Mouse (Mus musculus) liver, embryonic 13.5 days (tissue): ENCODE data around the gene Ankrd34a. TPM values are rescaled to one million over a fixed set of nuclear protein-coding genes. Genes with fewer than 3 reads are reported as not detected.

Source experiments
- ATAC-seq: fragments of 200-750 bp; cut with Nextera tagmentation; 2 replicates; pipeline ENCODE4 v1.8.0; 2017; ENCODE audit warnings: low read depth, mild to moderate bottlenecking, moderate number of reproducible peaks, moderate library complexity
- DNase-seq: peaks from one replicate; pipeline ENCODE4 v3.0.0; 2022
- H3K27ac ChIP-seq: fragments of 300-500 bp; sonication (generic); 2 replicates; pipeline ENCODE4 v1.5.1; 2015; ENCODE audit warnings: moderate library complexity, mild to moderate bottlenecking, inconsistent platforms
- H3K27me3 ChIP-seq: fragments of 300-500 bp; sonication (generic); 2 replicates; pipeline ENCODE4 v1.6.1; 2015; ENCODE audit warnings: mild to moderate bottlenecking, inconsistent platforms
- H3K36me3 ChIP-seq: fragments of 300-500 bp; sonication (generic); 2 replicates; pipeline ENCODE4 v1.6.1; 2015; ENCODE audit warnings: mild to moderate bottlenecking, inconsistent platforms
- H3K4me1 ChIP-seq: fragments of 300-500 bp; sonication (generic); replicated peaks from 2 replicates; pipeline ENCODE4 v1.6.1; 2015; ENCODE audit warnings: inconsistent platforms
- H3K4me2 ChIP-seq: fragments of 300-500 bp; sonication (generic); 2 replicates; pipeline ENCODE4 v1.6.1; 2015; ENCODE audit warnings: inconsistent platforms, mild to moderate bottlenecking, moderate library complexity
- H3K4me3 ChIP-seq: fragments of 300-500 bp; sonication (generic); replicated peaks from 2 replicates; pipeline ENCODE4 v1.5.1; 2015; ENCODE audit warnings: mild to moderate bottlenecking, inconsistent platforms
- H3K9ac ChIP-seq: fragments of 300-500 bp; sonication (generic); 2 replicates; pipeline ENCODE4 v1.6.1; 2015; ENCODE audit warnings: mild to moderate bottlenecking, inconsistent platforms
- H3K9me3 ChIP-seq: fragments of 300-500 bp; sonication (generic); replicated peaks from 2 replicates; pipeline ENCODE4 v1.6.1; 2016; ENCODE audit warnings: inconsistent platforms
- WGBS: fragments of 180-500 bp; shearing (Covaris S2); methylation state at CpG from one replicate; pipeline ENCODE4 v1.1.7; 2015; ENCODE audit not compliant: insufficient replicate concordance; 5-methylcytosine and 5-hydroxymethylcytosine counted together
- polyA plus RNA-seq: library from polyadenylated mRNA; unstranded; fragments of >200 nt; fragmentation: Nextera tagmentation; extraction: Ambion mirVana; gene quantifications from 2 replicates; pipeline ENCODE4 v1.2.1, GENCODE M21; 2015

The Ankrd34a gene
- polyA plus RNA-seq, 1 experiment from 2014 or later = 0.14 TPM

GRCm38 (mm10) chr3:96573611-96574511 is 22.6 kb upstream of the Ankrd34a start:
- DNase-seq (no peak), ATAC-seq (no peak)
- H3K36me3 ChIP-seq = no peaks in the 10 kb centered on the region
- no peaks in the 10 kb centered on the region for H3K9me3 ChIP-seq
- no peak overlapping the region for H3K4me3 ChIP-seq
- 57% methylated on average over 19 of the region's 19 CpGs for WGBS
- H3K4me1 ChIP-seq = peaks cover 57% of the 10 kb centered on the region
- no peak overlapping the region for H3K27ac ChIP-seq
- H3K27me3 ChIP-seq = no peaks in the 10 kb centered on the region
- H3K9ac ChIP-seq = no peak overlapping the region
- H3K4me2 ChIP-seq = no peak overlapping the region

- Histone ChIP-seq H3K9ac (no peak overlapping the region), H3K4me2 (peak overlapping the region; percentile 71), H3K36me3 (no peaks in the 10 kb centered on the region), H3K27me3 (no peaks in the 10 kb centered on the region), H3K4me3 (0 out of 2 replicates have a peak overlapping the region, but pooled peaks have one; percentile 45), H3K4me1 (peaks cover 68% of the 10 kb centered on the region), H3K9me3 (no peaks in the 10 kb centered on the region), H3K27ac (0 out of 2 replicates have a peak overlapping the region, but pooled peaks have one; percentile 53)
- ATAC-seq = no peak
- 84% methylated on average over 8 of the region's 8 CpGs for WGBS
- no peak for DNase-seq
Measured at GRCm38 (mm10) chr3:96575272-96575984, 21.0 kb upstream of the Ankrd34a start.

- Histone ChIP-seq H3K4me3 (peak overlapping the region; percentile 45), H3K4me1 (peaks cover 72% of the 10 kb centered on the region), H3K27me3 (no peaks in the 10 kb centered on the region), H3K9me3 (no peaks in the 10 kb centered on the region), H3K9ac (peak overlapping the region; percentile 59), H3K4me2 (peak overlapping the region; percentile 71), H3K27ac (peak overlapping the region; percentile 53), H3K36me3 (no peaks in the 10 kb centered on the region)
- DNase-seq (no peak), ATAC-seq (no peak)
- 23% methylated on average over 14 of the region's 14 CpGs for WGBS
Measured at GRCm38 (mm10) chr3:96576005-96576658, 20.3 kb upstream of the Ankrd34a start.

- Histone ChIP-seq H3K4me3 (peak within 1 kb of the TSS; percentile 45), H3K4me1 (peaks cover 67% of the 10 kb centered on the region), H3K27ac (peak within 1 kb of the TSS; percentile 72), H3K4me2 (peak within 1 kb of the TSS; percentile 71), H3K36me3 (no peaks in the 10 kb centered on the region), H3K9ac (peak within 1 kb of the TSS; percentile 59), H3K27me3 (no peaks in the 10 kb centered on the region), H3K9me3 (no peaks in the 10 kb centered on the region)
- ATAC-seq (peak; percentile 85), DNase-seq (peak; percentile 76)
- 18% methylated on average over 17 of the region's 17 CpGs for WGBS
Measured at GRCm38 (mm10) chr3:96576690-96577541, 19.5 kb upstream of the Ankrd34a start, which contains the start of gene Gm16253. Gene Gm16253, plus strand, starts transcription at chr3:96576984.

- Histone ChIP-seq H3K4me1 (peaks cover 67% of the 10 kb centered on the region), H3K27ac (peak overlapping the region; percentile 72), H3K4me2 (no peak overlapping the region), H3K27me3 (no peaks in the 10 kb centered on the region), H3K9me3 (no peaks in the 10 kb centered on the region), H3K36me3 (no peaks in the 10 kb centered on the region), H3K4me3 (no peak overlapping the region), H3K9ac (no peak overlapping the region)
- 59% methylated on average over 4 of the region's 4 CpGs for WGBS
- DNase-seq (no peak), ATAC-seq (no peak)
Measured at GRCm38 (mm10) chr3:96577566-96577965, 18.9 kb upstream of the Ankrd34a start.

- no peak overlapping the region for H3K9ac ChIP-seq
- 78% methylated on average over 12 of the region's 12 CpGs for WGBS
- no peaks in the 10 kb centered on the region for H3K27me3 ChIP-seq
- H3K36me3 ChIP-seq = no peaks in the 10 kb centered on the region
- H3K4me3 ChIP-seq = no peak overlapping the region
- DNase-seq (no peak), ATAC-seq (no peak)
- peaks cover 60% of the 10 kb centered on the region for H3K4me1 ChIP-seq
- H3K9me3 ChIP-seq = no peaks in the 10 kb centered on the region
- no peak overlapping the region for H3K4me2 ChIP-seq
- peak overlapping the region; percentile 15; the same call in 1 of the 2 replicates for H3K27ac ChIP-seq
Measured at GRCm38 (mm10) chr3:96578561-96579238, 17.7 kb upstream of the Ankrd34a start.

GRCm38 (mm10) chr3:96579239-96579750 is 17.1 kb upstream of the Ankrd34a start:
- Histone ChIP-seq H3K4me3 (no peak overlapping the region), H3K27me3 (no peaks in the 10 kb centered on the region), H3K27ac (0 out of 2 replicates have a peak overlapping the region, but pooled peaks have one; percentile 34), H3K4me2 (peak overlapping the region; percentile 61), H3K9ac (no peak overlapping the region), H3K36me3 (no peaks in the 10 kb centered on the region), H3K4me1 (peaks cover 54% of the 10 kb centered on the region), H3K9me3 (no peaks in the 10 kb centered on the region)
- WGBS = 68% methylated on average over 4 of the region's 4 CpGs
- DNase-seq = no peak
- ATAC-seq = no peak

- peaks cover 52% of the 10 kb centered on the region for H3K4me1 ChIP-seq
- peak overlapping the region; percentile 61 for H3K4me2 ChIP-seq
- H3K36me3 ChIP-seq = no peaks in the 10 kb centered on the region
- peak; percentile 78 for DNase-seq
- peak overlapping the region; percentile 34 for H3K27ac ChIP-seq
- peak overlapping the region; percentile 33 for H3K4me3 ChIP-seq
- H3K27me3 ChIP-seq = no peaks in the 10 kb centered on the region
- 4% methylated on average over 16 of the region's 16 CpGs for whole genome bisulfite sequencing
- H3K9ac ChIP-seq = peak overlapping the region; percentile 45
- H3K9me3 ChIP-seq = no peaks in the 10 kb centered on the region
- peak; percentile 71 for ATAC-seq
Measured at GRCm38 (mm10) chr3:96579885-96580454, 16.5 kb upstream of the Ankrd34a start.

GRCm38 (mm10) chr3:96581141-96581540 is 15.3 kb upstream of the Ankrd34a start:
- no peak for ATAC-seq
- Histone ChIP-seq H3K9ac (no peak overlapping the region), H3K36me3 (no peaks in the 10 kb centered on the region)

More at GRCm38 (mm10) chr3:96581141-96581540, 15.3 kb upstream of the Ankrd34a start:
- H3K9me3 ChIP-seq = no peaks in the 10 kb centered on the region
- no peak for DNase-seq
- H3K27ac ChIP-seq = no peak overlapping the region
- H3K27me3 ChIP-seq = no peaks in the 10 kb centered on the region
- no peak overlapping the region for H3K4me3 ChIP-seq
- H3K4me1 ChIP-seq = peaks cover 41% of the 10 kb centered on the region
- 61% methylated on average over 6 of the region's 6 CpGs for WGBS
- 0 out of 2 replicates have a peak overlapping the region, but pooled peaks have one; percentile 61 for H3K4me2 ChIP-seq
